Mouse (Mus musculus): Measurements from ENCODE around the gene Sbno2. TPM values are rescaled to one million over a fixed set of nuclear protein-coding genes. Genes with fewer than 3 reads are reported as not detected.
A peak's percentile ranks its signal among the peaks of the same experiment; 100 is the strongest.

The Sbno2 gene
- total and polyA plus RNA-seq, 2 experiments from 2014 or later, result 6.8 to 24.2 TPM

- peak; percentile 30 for ATAC-seq
- peak; percentile 28; the same call in 1 of the 2 replicates for TF ChIP-seq CTCF (IDR thresholded peaks at IDR 0.05; ENCODE audit: low read depth)
- 1% methylated on average over 70 of the region's 77 CpGs for WGBS
These were observed 51.2 kb downstream of the Sbno2 start for GRCm38 (mm10) chr10:80053831-80054815.

DNA sequence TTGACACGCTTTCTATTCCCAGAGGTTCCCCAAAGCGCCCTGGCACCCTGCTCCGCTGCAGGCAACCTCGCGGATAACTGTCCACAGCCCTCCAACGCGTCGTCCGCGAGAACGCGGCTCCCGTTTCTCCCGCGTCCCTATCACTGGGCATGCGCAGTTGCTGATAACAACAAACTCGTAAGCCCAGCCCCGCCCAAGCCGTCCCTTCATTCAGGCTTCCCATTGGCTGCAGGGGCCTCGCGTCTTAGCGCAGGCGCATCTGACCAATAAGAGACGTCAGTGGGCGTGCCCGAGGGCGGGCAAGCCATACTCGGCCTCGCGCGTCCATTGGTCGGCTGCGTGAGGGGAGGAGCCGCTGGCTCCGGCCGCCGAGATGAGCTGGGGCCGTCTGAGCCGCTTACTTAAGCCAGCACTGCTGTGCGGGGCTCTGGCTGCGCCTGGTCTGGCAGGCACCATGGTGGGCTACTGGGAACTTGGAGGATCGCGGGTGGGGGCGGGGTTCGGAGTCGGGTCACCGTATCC is 52.1 kb downstream of the Sbno2 start:
- Histone ChIP-seq H3K9ac (peak overlapping the region; percentile 95), H3K27me3 (ENCODE audit: insufficient read depth, low read length) (no peaks in the 10 kb centered on the region), H3K4me3 (ENCODE audit: low read depth, low read length) (peak overlapping the region; percentile 93), H3K36me3 (ENCODE audit: insufficient read depth) (peaks cover 27% of the 10 kb centered on the region), H3K9me3 (ENCODE audit: low read length) (no peaks in the 10 kb centered on the region), H3K4me1 (ENCODE audit: insufficient read depth) (peaks cover 7% of the 10 kb centered on the region; the same call in 1 of the 2 replicates), H3K27ac (ENCODE audit: low read depth, low read length) (peak overlapping the region; percentile 96), H3K4me2 (ENCODE audit: low read depth) (peak overlapping the region; percentile 77)
- ATAC-seq (peak; percentile 96), DNase-seq (peak; percentile 100)
- WGBS, result under 1% methylated on average over 47 of the region's 47 CpGs
- no peak for TF ChIP-seq CTCF (IDR thresholded peaks at IDR 0.05; ENCODE audit: low read depth)

More at GRCm38 (mm10) chr10:80053831-80054815, 51.2 kb downstream of the Sbno2 start:
- DNase-seq, result peak; percentile 71
- Histone ChIP-seq H3K27ac (ENCODE audit: low read depth, low read length) (peak overlapping the region; percentile 96), H3K9ac (peak overlapping the region; percentile 95), H3K4me3 (ENCODE audit: low read depth, low read length) (peak overlapping the region; percentile 93), H3K9me3 (ENCODE audit: low read length) (no peaks in the 10 kb centered on the region), H3K36me3 (ENCODE audit: insufficient read depth) (peaks cover 32% of the 10 kb centered on the region), H3K27me3 (ENCODE audit: insufficient read depth, low read length) (no peaks in the 10 kb centered on the region), H3K4me1 (ENCODE audit: insufficient read depth) (peaks cover 7% of the 10 kb centered on the region; the same call in 1 of the 2 replicates), H3K4me2 (ENCODE audit: low read depth) (peak overlapping the region; percentile 77)

DNA sequence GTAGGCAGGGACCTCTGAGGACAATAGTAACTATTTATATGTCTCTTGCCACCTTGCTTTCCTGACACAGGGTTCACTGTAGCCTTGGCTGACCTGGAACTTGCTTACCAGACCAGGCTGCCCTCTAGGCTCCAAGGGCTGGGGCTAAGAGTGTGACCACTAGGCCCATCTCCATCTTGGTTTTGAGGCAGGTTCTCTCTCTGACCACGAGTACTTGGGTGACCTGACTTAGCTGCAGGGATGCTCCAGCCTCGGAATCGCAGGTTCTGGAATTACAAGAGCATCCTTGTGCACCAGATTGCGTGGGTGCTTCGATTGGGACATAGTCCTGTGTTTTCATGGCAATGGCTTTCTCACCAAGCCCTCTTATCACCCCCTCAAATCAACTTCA is 53.0 kb downstream of the Sbno2 start:
- no peak for TF ChIP-seq CTCF (IDR thresholded peaks at IDR 0.05; ENCODE audit: low read depth)
- Histone ChIP-seq H3K27ac (ENCODE audit: low read depth, low read length) (no peak overlapping the region), H3K4me2 (ENCODE audit: low read depth) (no peak overlapping the region), H3K9ac (no peak overlapping the region), H3K36me3 (ENCODE audit: insufficient read depth) (peaks cover 17% of the 10 kb centered on the region), H3K4me1 (ENCODE audit: insufficient read depth) (peaks cover 7% of the 10 kb centered on the region; the same call in 1 of the 2 replicates), H3K9me3 (ENCODE audit: low read length) (no peaks in the 10 kb centered on the region), H3K4me3 (ENCODE audit: low read depth, low read length) (no peak overlapping the region), H3K27me3 (ENCODE audit: insufficient read depth, low read length) (no peaks in the 10 kb centered on the region)
- ATAC-seq (no peak), DNase-seq (no peak)
- WGBS, result 85% methylated on average over 5 of the region's 5 CpGs

DNA sequence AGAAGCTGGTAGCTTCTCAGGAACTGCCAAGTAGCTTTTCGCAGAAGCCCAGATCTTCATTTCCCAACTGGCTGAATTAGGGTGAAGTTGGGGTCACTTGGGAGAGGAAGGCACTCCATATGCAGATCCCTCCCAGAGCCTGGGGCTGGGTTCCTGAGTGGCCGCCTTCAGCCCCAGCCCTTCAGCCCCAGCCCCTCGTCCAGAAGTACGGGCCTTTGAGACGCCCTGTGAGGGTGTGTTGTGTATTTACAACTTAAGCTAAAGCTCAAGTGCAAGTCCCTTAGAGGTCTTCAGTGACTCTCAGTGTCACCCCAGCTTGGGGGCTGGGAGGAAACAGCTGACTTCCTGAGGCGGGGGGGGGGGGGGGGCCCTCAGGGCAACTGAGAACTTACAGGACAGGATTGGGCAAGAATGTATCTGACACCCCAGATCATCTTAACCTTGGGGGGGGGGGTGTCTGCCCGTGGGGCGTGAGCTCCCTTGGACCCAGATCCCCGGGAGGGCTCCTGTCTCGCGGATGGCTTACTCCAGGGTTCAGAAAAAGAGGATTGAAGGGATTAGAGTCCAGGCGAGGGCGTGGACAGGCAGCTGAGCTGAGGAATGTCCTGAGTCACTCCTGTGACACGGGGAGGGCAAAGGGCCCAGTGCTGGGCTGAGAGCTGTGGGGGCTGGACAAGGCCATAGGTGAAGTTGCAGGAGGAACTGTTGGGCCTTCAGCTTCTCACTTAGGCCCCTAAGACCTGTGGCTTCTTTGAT is 53.6 kb downstream of the Sbno2 start:
- DNase-seq (no peak), ATAC-seq (no peak)
- H3K27me3 ChIP-seq (ENCODE audit: insufficient read depth, low read length), result no peaks in the 10 kb centered on the region
- no peak overlapping the region for H3K27ac ChIP-seq (ENCODE audit: low read depth, low read length)
- peaks cover 11% of the 10 kb centered on the region for H3K36me3 ChIP-seq (ENCODE audit: insufficient read depth)
- no peak for TF ChIP-seq CTCF (IDR thresholded peaks at IDR 0.05; ENCODE audit: low read depth)
- H3K9ac ChIP-seq, result no peak overlapping the region
- H3K4me1 ChIP-seq (ENCODE audit: insufficient read depth), result peaks cover 7% of the 10 kb centered on the region; the same call in 1 of the 2 replicates
- no peaks in the 10 kb centered on the region for H3K9me3 ChIP-seq (ENCODE audit: low read length)
- no peak overlapping the region for H3K4me2 ChIP-seq (ENCODE audit: low read depth)
- H3K4me3 ChIP-seq (ENCODE audit: low read depth, low read length), result no peak overlapping the region
- 41% methylated on average over 13 of the region's 14 CpGs for WGBS

DNA sequence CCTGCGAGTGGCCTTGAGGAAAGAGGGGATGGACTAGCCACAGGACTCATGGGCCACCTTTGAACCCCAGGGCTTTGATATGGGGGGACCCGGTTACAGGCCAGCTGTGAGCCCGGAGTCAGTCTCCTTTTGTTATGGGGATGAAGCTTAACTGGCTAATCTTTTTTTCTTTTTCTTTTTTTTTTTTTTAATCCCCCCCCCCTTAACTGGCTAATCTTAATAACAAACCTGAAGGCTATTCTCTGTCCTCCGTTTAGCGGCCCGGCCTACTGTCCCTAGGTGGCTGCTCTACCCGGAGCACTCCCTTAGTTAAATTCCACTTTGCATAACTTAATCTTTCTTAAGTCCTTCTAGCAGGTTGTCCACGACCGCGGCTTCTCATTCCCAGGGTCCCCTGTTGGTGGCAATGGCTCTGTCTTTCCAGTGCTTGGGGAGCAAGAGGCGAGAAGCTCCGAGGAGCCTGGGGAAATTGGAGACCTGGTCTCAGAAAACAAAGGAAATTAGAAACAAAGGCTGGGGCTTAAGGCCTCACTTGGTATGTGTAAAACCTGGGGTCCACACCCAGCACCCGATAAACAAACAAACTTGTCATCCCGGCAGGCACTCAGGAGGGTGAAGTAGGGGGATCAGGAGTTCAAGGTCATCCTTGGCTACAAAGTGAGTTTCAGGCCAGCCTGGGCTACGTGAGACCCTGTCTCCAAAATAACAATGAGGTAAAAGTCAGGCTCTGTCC is 54.3 kb downstream of the Sbno2 start:
- 20% methylated on average over 15 of the region's 15 CpGs for WGBS
- H3K4me2 ChIP-seq (ENCODE audit: low read depth), result no peak overlapping the region
- TF ChIP-seq CTCF (IDR thresholded peaks at IDR 0.05; ENCODE audit: low read depth), result no peak
- H3K9ac ChIP-seq, result no peak overlapping the region
- DNase-seq (no peak), ATAC-seq (no peak)
- no peak overlapping the region for H3K4me3 ChIP-seq (ENCODE audit: low read depth, low read length)
- no peaks in the 10 kb centered on the region for H3K9me3 ChIP-seq (ENCODE audit: low read length)
- no peaks in the 10 kb centered on the region for H3K27me3 ChIP-seq (ENCODE audit: insufficient read depth, low read length)
- H3K27ac ChIP-seq (ENCODE audit: low read depth, low read length), result no peak overlapping the region
- peaks cover 6% of the 10 kb centered on the region; the same call in 1 of the 2 replicates for H3K36me3 ChIP-seq (ENCODE audit: insufficient read depth)
- peaks cover 7% of the 10 kb centered on the region; the same call in 1 of the 2 replicates for H3K4me1 ChIP-seq (ENCODE audit: insufficient read depth)

DNA sequence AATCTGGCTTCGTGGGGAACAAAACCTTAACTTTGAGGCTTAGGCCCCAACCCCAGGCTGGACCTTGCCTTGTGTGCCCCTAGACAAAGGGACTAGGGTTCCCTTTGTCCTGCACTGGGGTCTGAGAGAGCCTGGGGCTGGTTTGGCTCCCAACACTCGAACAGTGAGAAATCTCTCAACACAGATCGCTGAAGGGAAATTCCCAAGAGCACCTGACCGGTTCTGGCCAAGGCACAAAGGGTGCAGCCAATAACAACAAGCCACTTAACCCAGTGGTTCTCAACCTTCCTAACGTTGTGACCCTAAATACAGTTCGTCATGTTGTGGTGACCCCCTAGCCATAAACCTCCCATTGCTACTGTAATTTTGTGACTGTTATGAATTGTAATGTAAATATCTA is 55.1 kb downstream of the Sbno2 start:
- 20% methylated on average over 6 of the region's 6 CpGs for WGBS
- no peak for TF ChIP-seq CTCF (IDR thresholded peaks at IDR 0.05; ENCODE audit: low read depth)
- H3K27ac ChIP-seq (ENCODE audit: low read depth, low read length), result no peak overlapping the region

More for the DNA sequence above, 55.1 kb downstream of the Sbno2 start:
- H3K4me2 ChIP-seq (ENCODE audit: low read depth), result no peak overlapping the region
- H3K4me3 ChIP-seq (ENCODE audit: low read depth, low read length), result no peak overlapping the region
- H3K9me3 ChIP-seq (ENCODE audit: low read length), result no peaks in the 10 kb centered on the region
- ATAC-seq (no peak), DNase-seq (no peak)
- H3K36me3 ChIP-seq (ENCODE audit: insufficient read depth), result no peaks in the 10 kb centered on the region
- peaks cover 4% of the 10 kb centered on the region; the same call in 1 of the 2 replicates for H3K4me1 ChIP-seq (ENCODE audit: insufficient read depth)
- no peak overlapping the region for H3K9ac ChIP-seq
- no peaks in the 10 kb centered on the region for H3K27me3 ChIP-seq (ENCODE audit: insufficient read depth, low read length)

Measured in forebrain, postnatal 0 days (tissue).